Comparison of ENCODE assay signal across 17 mouse cellular contexts in the genomic region with DNA sequence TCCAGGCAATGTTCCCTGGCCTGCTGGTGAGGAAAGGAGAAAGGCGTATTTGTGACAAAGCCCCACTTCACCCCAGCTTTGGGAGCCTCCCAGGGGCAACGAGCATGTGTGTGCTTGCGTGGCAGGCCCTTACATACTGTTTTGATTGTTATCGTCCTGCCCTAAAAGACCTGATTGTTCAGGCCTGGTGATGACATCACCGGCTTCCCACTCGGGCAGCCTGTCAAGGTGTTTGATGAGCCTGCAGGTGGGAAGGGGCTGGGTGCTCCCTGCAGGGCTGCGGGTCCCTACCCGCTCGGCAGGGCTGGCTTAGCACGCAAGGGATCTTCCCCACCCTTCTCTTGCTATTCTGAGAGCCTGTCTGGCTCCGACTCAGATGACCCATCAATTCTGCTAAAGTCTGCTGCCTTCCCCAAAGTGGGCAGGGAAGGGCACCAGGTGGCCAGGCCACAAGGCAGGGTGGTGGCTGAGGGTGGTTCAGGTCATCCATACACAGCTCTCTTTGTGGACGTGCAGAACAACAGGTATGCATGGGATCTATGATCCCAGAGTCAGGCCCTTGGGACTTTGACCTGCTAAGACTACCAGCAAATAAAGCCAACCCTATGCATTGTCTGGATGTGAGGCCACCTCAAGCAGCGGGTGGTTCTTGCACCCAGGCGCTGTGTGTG.
A peak's percentile ranks its signal among the peaks of the same experiment; 100 is the strongest.
DNase-seq lines count a peak whose midpoint lies in the region; ATAC-seq and TF ChIP-seq lines count a peak whose summit lies in the region.
"Had no signal": no experiment of that assay in that cellular context is flagged by ENCODE, and none has a peak within 500 bp of the region (broad histone marks: within the 10 kb centered on the region; RNA-seq: fewer than 3 reads in every experiment).

No protein-coding gene starts in this region.

- no peaks in the 10 kb centered on the region for H3K36me3 ChIP-seq in forebrain, embryonic 12.5 days (replicated peaks)
- no peaks in the 10 kb centered on the region for H3K36me3 ChIP-seq in forebrain, postnatal 0 days (ENCODE audit: insufficient read depth)
- no peaks in the 10 kb centered on the region for H3K36me3 ChIP-seq in embryonic facial prominence, embryonic 10.5 days (replicated peaks)
- H3K36me3 ChIP-seq in intestine, embryonic 15.5 days, result no peaks in the 10 kb centered on the region
- no peaks in the 10 kb centered on the region for H3K36me3 ChIP-seq in stomach, embryonic 14.5 days (ENCODE audit: control insufficient read depth, insufficient read depth, low read length)
- H3K36me3 ChIP-seq: midbrain, embryonic 15.5 days had no signal

- no peak for ATAC-seq in forebrain, embryonic 12.5 days (ENCODE audit: low FRiP score)
- no peak for ATAC-seq in forebrain, postnatal 0 days
- ATAC-seq in intestine, embryonic 15.5 days, result peak; percentile 95
- ATAC-seq in stomach, embryonic 14.5 days (ENCODE audit: insufficient number of reproducible peaks, insufficient read depth, low FRiP score, low read depth), result peak; percentile 89
- ATAC-seq: activated CD4-positive, CD25-positive, alpha-beta regulatory T cell, adult 4 months; forebrain, embryonic 16.5 days; midbrain, embryonic 15.5 days had no signal

- H3K27me3 ChIP-seq in forebrain, embryonic 12.5 days, result no peaks in the 10 kb centered on the region
- no peaks in the 10 kb centered on the region for H3K27me3 ChIP-seq in forebrain, postnatal 0 days (ENCODE audit: insufficient read depth, low read length)
- no peaks in the 10 kb centered on the region for H3K27me3 ChIP-seq in embryonic facial prominence, embryonic 10.5 days (replicated peaks; ENCODE audit: low read depth, poor library complexity, severe bottlenecking)
- no peaks in the 10 kb centered on the region for H3K27me3 ChIP-seq in intestine, embryonic 15.5 days (replicated peaks)
- no peaks in the 10 kb centered on the region for H3K27me3 ChIP-seq in stomach, embryonic 14.5 days (ENCODE audit: control insufficient read depth, insufficient read depth, low read length)

- DNase-seq in forebrain, postnatal 0 days, result no peak
- DNase-seq in embryonic facial prominence, embryonic 10.5 days (ENCODE audit: low spot score), result peak; percentile 34
- no peak for DNase-seq in natural killer cell, adult 2 months (ENCODE audit: low spot score in 2 of 2)
- DNase-seq in thymus, postnatal 10 days (ENCODE audit: low spot score in 2 of 2), result no peak
- DNase-seq in thymus, postnatal 25 days, result no peak
- DNase-seq: cerebellum, postnatal 14 days; gastrocnemius, postnatal 14 days; heart, postnatal 36 days; layer of hippocampus, adult 9-11 months; thymus, adult 2 months had no signal

- WGBS in forebrain, embryonic 12.5 days, result 76% methylated on average over 14 of the region's 14 CpGs
- 76% methylated on average over 14 of the region's 14 CpGs for WGBS in forebrain, postnatal 0 days
- 78% methylated on average over 14 of the region's 14 CpGs for WGBS in embryonic facial prominence, embryonic 10.5 days
- 54% methylated on average over 14 of the region's 14 CpGs for WGBS in intestine, embryonic 15.5 days
- 60% methylated on average over 14 of the region's 14 CpGs for WGBS in stomach, embryonic 14.5 days

- no peak overlapping the region for H3K4me3 ChIP-seq in forebrain, embryonic 12.5 days (replicated peaks)
- H3K4me3 ChIP-seq in forebrain, postnatal 0 days (ENCODE audit: low read depth, low read length), result no peak overlapping the region
- H3K4me3 ChIP-seq in embryonic facial prominence, embryonic 10.5 days, result no peak overlapping the region
- no peak overlapping the region for H3K4me3 ChIP-seq in intestine, embryonic 15.5 days (replicated peaks)
- no peak overlapping the region for H3K4me3 ChIP-seq in stomach, embryonic 14.5 days (ENCODE audit: low read depth, low read length)
- H3K4me3 ChIP-seq: midbrain, embryonic 15.5 days had no signal

- no peak overlapping the region for H3K4me2 ChIP-seq in forebrain, embryonic 12.5 days
- no peak overlapping the region for H3K4me2 ChIP-seq in forebrain, postnatal 0 days (ENCODE audit: low read depth)
- no peak overlapping the region for H3K4me2 ChIP-seq in intestine, embryonic 15.5 days (replicated peaks)
- no peak overlapping the region for H3K4me2 ChIP-seq in stomach, embryonic 14.5 days (replicated peaks; ENCODE audit: low read depth, low read length)
- H3K4me2 ChIP-seq: heart, embryonic 11.5 days; midbrain, embryonic 15.5 days had no signal

- H3K4me1 ChIP-seq in forebrain, embryonic 12.5 days, result peaks cover 30% of the 10 kb centered on the region
- no peaks in the 10 kb centered on the region for H3K4me1 ChIP-seq in forebrain, postnatal 0 days (ENCODE audit: insufficient read depth)
- peaks cover 58% of the 10 kb centered on the region for H3K4me1 ChIP-seq in embryonic facial prominence, embryonic 10.5 days
- H3K4me1 ChIP-seq in intestine, embryonic 15.5 days (replicated peaks), result peaks cover 17% of the 10 kb centered on the region
- peaks cover 22% of the 10 kb centered on the region; the same call in 1 of the 2 replicates for H3K4me1 ChIP-seq in stomach, embryonic 14.5 days (ENCODE audit: control insufficient read depth, insufficient read depth, low read length)

- H3K27ac ChIP-seq in forebrain, embryonic 12.5 days, result 0 out of 2 replicates have a peak overlapping the region, but pooled peaks have one; percentile 19
- no peak overlapping the region for H3K27ac ChIP-seq in forebrain, postnatal 0 days (ENCODE audit: low read depth, low read length)
- peak overlapping the region; percentile 59 for H3K27ac ChIP-seq in embryonic facial prominence, embryonic 10.5 days (replicated peaks)
- peak overlapping the region; percentile 82 for H3K27ac ChIP-seq in intestine, embryonic 15.5 days
- peak overlapping the region; percentile 87 for H3K27ac ChIP-seq in stomach, embryonic 14.5 days (ENCODE audit: low read length)
- H3K27ac ChIP-seq: midbrain, embryonic 15.5 days had no signal

- no peaks in the 10 kb centered on the region for H3K9me3 ChIP-seq in forebrain, embryonic 12.5 days
- H3K9me3 ChIP-seq in forebrain, postnatal 0 days (ENCODE audit: low read length), result no peaks in the 10 kb centered on the region
- H3K9me3 ChIP-seq in embryonic facial prominence, embryonic 10.5 days, result no peaks in the 10 kb centered on the region
- no peaks in the 10 kb centered on the region for H3K9me3 ChIP-seq in intestine, embryonic 15.5 days
- no peaks in the 10 kb centered on the region for H3K9me3 ChIP-seq in stomach, embryonic 14.5 days (ENCODE audit: control insufficient read depth, low read depth, low read length)
- H3K9me3 ChIP-seq: midbrain, embryonic 15.5 days had no signal

- no peak for TF ChIP-seq CTCF in forebrain, postnatal 0 days (IDR thresholded peaks at IDR 0.05; ENCODE audit: low read depth)

- H3K9ac ChIP-seq in forebrain, embryonic 12.5 days, result no peak overlapping the region
- H3K9ac ChIP-seq in forebrain, postnatal 0 days, result no peak overlapping the region
- H3K9ac ChIP-seq in intestine, embryonic 15.5 days, result no peak overlapping the region
- no peak overlapping the region for H3K9ac ChIP-seq in stomach, embryonic 14.5 days (replicated peaks; ENCODE audit: low read depth, low read length)
- H3K9ac ChIP-seq: midbrain, embryonic 15.5 days had no signal

Comparison
In these comparisons a context has a peak if more than half of its experiments do, and no peak if none do; other contexts are left out.
1. ATAC-seq: peak in intestine, embryonic 15.5 days (single experiment) and stomach, embryonic 14.5 days (single experiment); none in forebrain, embryonic 12.5 days (single experiment) and forebrain, postnatal 0 days (single experiment).